Mouse (Mus musculus): ENCODE measurements around the gene Cnnm3. TPM values are rescaled to one million over a fixed set of nuclear protein-coding genes. Genes with fewer than 3 reads are reported as not detected.

Gene Cnnm3
- polyA plus RNA-seq, 1 experiment, result 10.2 TPM

DNA sequence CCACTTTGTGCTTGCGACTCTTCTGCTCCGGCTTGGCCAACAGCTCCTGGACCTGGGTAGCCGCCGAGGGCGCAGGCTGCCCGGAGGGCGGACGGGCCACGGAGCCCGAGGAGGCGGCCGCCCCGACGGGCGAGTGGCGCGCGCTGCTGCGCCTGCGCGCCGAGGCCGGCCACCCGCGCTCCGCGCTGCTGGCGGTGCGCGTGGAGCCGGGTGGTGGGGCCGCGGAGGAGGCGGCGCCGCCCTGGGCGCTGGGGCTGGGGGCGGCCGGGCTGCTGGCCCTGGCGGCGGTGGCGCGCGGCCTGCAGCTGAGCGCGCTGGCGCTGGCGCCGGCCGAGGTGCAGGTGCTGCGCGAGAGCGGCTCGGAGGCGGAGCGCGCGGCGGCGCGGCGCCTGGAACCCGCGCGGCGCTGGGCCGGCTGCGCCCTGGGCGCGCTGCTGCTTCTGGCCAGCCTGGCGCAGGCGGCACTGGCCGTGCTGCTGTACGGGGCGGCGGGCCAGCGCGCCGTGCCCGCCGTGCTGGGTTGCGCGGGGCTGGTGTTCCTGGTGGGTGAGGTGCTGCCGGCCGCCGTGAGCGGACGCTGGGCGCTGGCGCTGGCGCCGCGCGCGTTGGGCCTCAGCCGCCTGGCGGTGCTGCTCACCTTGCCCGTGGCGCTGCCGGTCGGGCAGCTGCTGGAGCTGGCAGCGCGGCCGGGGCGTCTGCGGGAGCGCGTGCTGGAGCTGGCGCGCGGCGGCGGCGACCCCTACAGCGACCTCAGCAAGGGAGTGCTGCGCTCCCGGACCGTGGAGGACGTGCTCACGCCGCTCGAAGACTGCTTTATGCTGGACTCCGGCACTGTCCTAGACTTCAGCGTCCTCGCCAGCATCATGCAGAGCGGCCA, 660 bp downstream of the Cnnm3 start:
- Histone ChIP-seq H3K79me2 (ENCODE audit: control insufficient read depth, insufficient read depth) (peaks cover 39% of the 10 kb centered on the region), H3K27me3 (ENCODE audit: control insufficient read depth, insufficient read depth, insufficient read length) (no peaks in the 10 kb centered on the region), H3ac (ENCODE audit: control insufficient read depth, insufficient read length) (peak overlapping the region; percentile 67), H3K4me3 (peak overlapping the region; percentile 39), H3K36me3 (ENCODE audit: control insufficient read depth, insufficient read depth) (no peaks in the 10 kb centered on the region), H3K4me2 (ENCODE audit: low read depth) (peak overlapping the region; percentile 100)
- TF ChIP-seq MYOD1 (IDR thresholded peaks at IDR 0.05; ENCODE audit: control insufficient read depth in 1 of 3, insufficient read length in 2 of 3, low read depth in 2 of 3) (peak in 2 of 3 experiments; percentile 31 to 72), MYOG (IDR thresholded peaks at IDR 0.05; ENCODE audit: control insufficient read depth in 1 of 3, insufficient read depth in 1 of 3, insufficient read length in 2 of 3, low read depth in 2 of 3) (peak in 2 of 3 experiments; percentile 65 to 68), TCF3 (IDR thresholded peaks at IDR 0.05; ENCODE audit: insufficient read length, low read depth) (no peak), CEBPB (IDR thresholded peaks at IDR 0.05; ENCODE audit: insufficient read depth, poor library complexity, severe bottlenecking) (no peak), MAX (IDR thresholded peaks at IDR 0.05; ENCODE audit: low read depth) (no peak)

DNA sequence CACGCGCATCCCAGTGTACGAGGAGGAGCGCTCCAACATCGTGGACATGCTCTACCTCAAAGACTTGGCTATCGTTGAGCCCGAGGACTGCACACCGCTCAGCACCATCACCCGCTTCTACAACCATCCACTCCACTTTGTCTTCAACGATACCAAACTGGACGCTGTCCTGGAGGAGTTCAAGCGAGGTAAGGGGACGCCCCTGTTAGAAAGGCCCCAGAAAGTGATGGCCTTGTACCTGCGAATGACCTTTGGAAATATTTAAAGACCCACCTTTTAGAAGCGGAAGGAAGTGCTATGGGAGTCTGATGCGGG, 1.3 kb downstream of the Cnnm3 start:
- no peak for TF ChIP-seq CEBPB (IDR thresholded peaks at IDR 0.05; ENCODE audit: insufficient read depth, poor library complexity, severe bottlenecking)
- TF ChIP-seq MYOD1 (IDR thresholded peaks at IDR 0.05; ENCODE audit: control insufficient read depth in 1 of 3, insufficient read length in 2 of 3, low read depth in 2 of 3), result no peak
- no peak for TF ChIP-seq MAX (IDR thresholded peaks at IDR 0.05; ENCODE audit: low read depth)
- TF ChIP-seq TCF3 (IDR thresholded peaks at IDR 0.05; ENCODE audit: insufficient read length, low read depth), result no peak
- TF ChIP-seq USF1 (IDR thresholded peaks at IDR 0.05; ENCODE audit: low read depth), result no peak
- TF ChIP-seq TCF12 (IDR thresholded peaks at IDR 0.05; ENCODE audit: insufficient read depth, poor library complexity, severe bottlenecking), result no peak
- no peak for TF ChIP-seq POLR2AphosphoS2 (IDR thresholded peaks at IDR 0.05; ENCODE audit: insufficient read length, low read depth)
- TF ChIP-seq SRF (IDR thresholded peaks at IDR 0.05; ENCODE audit: control insufficient read depth, insufficient read length, low read depth), result no peak
- no peak for TF ChIP-seq POLR2A (IDR thresholded peaks at IDR 0.05; ENCODE audit: insufficient read length, low read depth)
- no peak for TF ChIP-seq REST (IDR thresholded peaks at IDR 0.05; ENCODE audit: insufficient read depth, insufficient read length)
- TF ChIP-seq E2F4 (IDR thresholded peaks at IDR 0.05; ENCODE audit: insufficient read depth), result no peak
- no peak for TF ChIP-seq MYOG (IDR thresholded peaks at IDR 0.05; ENCODE audit: control insufficient read depth in 1 of 3, insufficient read depth in 1 of 3, insufficient read length in 2 of 3, low read depth in 2 of 3)
- Histone ChIP-seq H3K27me3 (ENCODE audit: control insufficient read depth, insufficient read depth, insufficient read length) (no peaks in the 10 kb centered on the region), H3K79me2 (ENCODE audit: control insufficient read depth, insufficient read depth) (peaks cover 39% of the 10 kb centered on the region), H3K4me3 (peak overlapping the region; percentile 39), H3ac (ENCODE audit: control insufficient read depth, insufficient read length) (peak overlapping the region; percentile 67), H3K36me3 (ENCODE audit: control insufficient read depth, insufficient read depth) (no peaks in the 10 kb centered on the region), H3K4me2 (ENCODE audit: low read depth) (peak overlapping the region; percentile 100)

DNA sequence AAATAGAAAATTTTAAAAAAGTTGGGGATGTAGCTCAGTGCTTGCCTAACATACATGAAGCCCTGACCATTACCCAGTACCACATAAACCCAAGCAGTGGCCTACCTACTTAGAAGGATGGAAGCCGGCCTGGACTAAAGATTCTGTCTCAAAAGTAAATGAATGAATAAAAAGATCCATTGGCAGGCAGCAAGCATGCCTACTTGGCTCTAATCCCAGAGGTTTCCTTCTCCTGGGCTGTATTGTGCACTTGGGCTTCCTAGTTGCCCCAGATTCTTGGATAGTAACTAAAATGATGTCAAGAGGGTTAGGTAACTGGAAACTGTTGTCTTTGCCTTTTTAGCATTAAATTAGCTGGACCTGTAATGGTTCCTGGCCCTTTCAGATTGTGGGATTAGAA, 1.6 kb downstream of the Cnnm3 start:
- H3K4me2 ChIP-seq (ENCODE audit: low read depth), result peak overlapping the region; percentile 100
- TF ChIP-seq MAX (IDR thresholded peaks at IDR 0.05; ENCODE audit: low read depth) (no peak), POLR2AphosphoS2 (IDR thresholded peaks at IDR 0.05; ENCODE audit: insufficient read length, low read depth) (no peak), MYOG (IDR thresholded peaks at IDR 0.05; ENCODE audit: control insufficient read depth in 1 of 3, insufficient read depth in 1 of 3, insufficient read length in 2 of 3, low read depth in 2 of 3) (no peak), TCF12 (IDR thresholded peaks at IDR 0.05; ENCODE audit: insufficient read depth, poor library complexity, severe bottlenecking) (no peak)

DNA sequence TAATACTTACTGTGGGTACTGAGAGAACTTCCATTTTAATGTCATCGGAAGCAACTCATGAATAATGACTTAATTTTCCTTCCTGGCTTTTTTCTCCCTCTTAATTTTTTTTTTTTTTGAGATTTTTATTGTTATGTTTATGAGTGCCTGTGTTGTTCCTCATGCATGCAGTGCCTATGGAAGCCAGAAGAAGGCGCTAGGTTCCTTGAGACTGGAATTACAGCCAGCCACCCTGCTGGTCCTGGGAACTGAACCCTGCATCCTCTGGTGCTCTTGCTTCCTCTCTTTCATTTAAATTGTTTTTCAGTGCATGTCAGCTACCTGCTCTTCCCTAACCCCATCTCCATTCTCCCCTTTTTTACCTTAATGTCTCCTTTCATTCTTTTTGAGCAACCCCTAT, 2.1 kb downstream of the Cnnm3 start:
- Histone ChIP-seq H3K4me2 (ENCODE audit: low read depth) (peak overlapping the region; percentile 100), H3K4me3 (peak overlapping the region; percentile 39), H3K36me3 (ENCODE audit: control insufficient read depth, insufficient read depth) (no peaks in the 10 kb centered on the region), H3K79me2 (ENCODE audit: control insufficient read depth, insufficient read depth) (peaks cover 39% of the 10 kb centered on the region), H3ac (ENCODE audit: control insufficient read depth, insufficient read length) (no peak overlapping the region), H3K27me3 (ENCODE audit: control insufficient read depth, insufficient read depth, insufficient read length) (no peaks in the 10 kb centered on the region)
- TF ChIP-seq POLR2AphosphoS2 (IDR thresholded peaks at IDR 0.05; ENCODE audit: insufficient read length, low read depth), result no peak
- TF ChIP-seq USF1 (IDR thresholded peaks at IDR 0.05; ENCODE audit: low read depth), result no peak
- TF ChIP-seq MYOD1 (IDR thresholded peaks at IDR 0.05; ENCODE audit: control insufficient read depth in 1 of 3, insufficient read length in 2 of 3, low read depth in 2 of 3), result no peak
- no peak for TF ChIP-seq POLR2A (IDR thresholded peaks at IDR 0.05; ENCODE audit: insufficient read length, low read depth)
- no peak for TF ChIP-seq TCF3 (IDR thresholded peaks at IDR 0.05; ENCODE audit: insufficient read length, low read depth)
- TF ChIP-seq CEBPB (IDR thresholded peaks at IDR 0.05; ENCODE audit: insufficient read depth, poor library complexity, severe bottlenecking), result no peak

More for the DNA sequence above, 1.6 kb downstream of the Cnnm3 start:
- Histone ChIP-seq H3ac (ENCODE audit: control insufficient read depth, insufficient read length) (peak overlapping the region; percentile 67), H3K4me3 (peak overlapping the region; percentile 39), H3K36me3 (ENCODE audit: control insufficient read depth, insufficient read depth) (no peaks in the 10 kb centered on the region), H3K27me3 (ENCODE audit: control insufficient read depth, insufficient read depth, insufficient read length) (no peaks in the 10 kb centered on the region), H3K79me2 (ENCODE audit: control insufficient read depth, insufficient read depth) (peaks cover 39% of the 10 kb centered on the region)

DNA sequence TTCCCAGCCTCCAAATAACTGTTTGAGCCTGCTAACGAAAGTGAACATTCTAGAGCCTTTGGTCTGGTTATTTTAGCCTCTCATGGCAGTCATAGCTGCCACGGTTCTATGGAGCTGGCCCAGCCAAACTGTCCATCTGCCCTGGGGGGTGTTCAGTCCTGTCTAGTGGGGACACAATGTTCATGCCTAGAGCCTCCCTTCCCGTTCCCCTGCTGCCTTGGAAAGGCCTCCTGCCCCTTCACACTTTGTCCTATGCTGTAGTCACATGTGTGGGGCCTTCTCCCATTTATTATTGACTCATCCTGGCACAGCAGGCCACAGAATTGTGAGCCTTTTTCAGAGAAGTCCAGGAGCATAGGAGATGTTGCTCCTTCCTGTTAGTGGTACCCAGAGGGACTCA, 6.6 kb downstream of the Cnnm3 start:
- TF ChIP-seq POLR2A (IDR thresholded peaks at IDR 0.05; ENCODE audit: insufficient read length, low read depth) (no peak), E2F4 (IDR thresholded peaks at IDR 0.05; ENCODE audit: insufficient read depth) (no peak), SRF (IDR thresholded peaks at IDR 0.05; ENCODE audit: control insufficient read depth, insufficient read length, low read depth) (no peak), MYOD1 (IDR thresholded peaks at IDR 0.05; ENCODE audit: control insufficient read depth in 1 of 3, insufficient read length in 2 of 3, low read depth in 2 of 3) (no peak), REST (IDR thresholded peaks at IDR 0.05; ENCODE audit: insufficient read depth, insufficient read length) (no peak), TCF3 (IDR thresholded peaks at IDR 0.05; ENCODE audit: insufficient read length, low read depth) (no peak), USF1 (IDR thresholded peaks at IDR 0.05; ENCODE audit: low read depth) (no peak), POLR2AphosphoS2 (IDR thresholded peaks at IDR 0.05; ENCODE audit: insufficient read length, low read depth) (no peak), TCF12 (IDR thresholded peaks at IDR 0.05; ENCODE audit: insufficient read depth, poor library complexity, severe bottlenecking) (no peak), MYOG (IDR thresholded peaks at IDR 0.05; ENCODE audit: control insufficient read depth in 1 of 3, insufficient read depth in 1 of 3, insufficient read length in 2 of 3, low read depth in 2 of 3) (no peak), MAX (IDR thresholded peaks at IDR 0.05; ENCODE audit: low read depth) (no peak), CEBPB (IDR thresholded peaks at IDR 0.05; ENCODE audit: insufficient read depth, poor library complexity, severe bottlenecking) (no peak)

More for the DNA sequence above, 6.6 kb downstream of the Cnnm3 start:
- H3K4me2 ChIP-seq (ENCODE audit: low read depth), result no peak overlapping the region
- no peak overlapping the region for H3K4me3 ChIP-seq
- H3K79me2 ChIP-seq (ENCODE audit: control insufficient read depth, insufficient read depth), result peaks cover 33% of the 10 kb centered on the region
- peaks cover 7% of the 10 kb centered on the region for H3K36me3 ChIP-seq (ENCODE audit: control insufficient read depth, insufficient read depth)
- no peaks in the 10 kb centered on the region for H3K27me3 ChIP-seq (ENCODE audit: control insufficient read depth, insufficient read depth, insufficient read length)
- no peak overlapping the region for H3ac ChIP-seq (ENCODE audit: control insufficient read depth, insufficient read length)

All from myocyte (in vitro differentiated cells).